Mouse (Mus musculus) lung, adult 18-20 months (tissue): Measurements from ENCODE around the gene Cd46.

ENCODE experiments used
- DNase-seq, 2 experiments: peaks; one replicate each; pipeline ENCODE4 v3.0.0; 2022; ENCODE audit warnings: mixed read lengths in 2 of 2

The Cd46 gene

DNA sequence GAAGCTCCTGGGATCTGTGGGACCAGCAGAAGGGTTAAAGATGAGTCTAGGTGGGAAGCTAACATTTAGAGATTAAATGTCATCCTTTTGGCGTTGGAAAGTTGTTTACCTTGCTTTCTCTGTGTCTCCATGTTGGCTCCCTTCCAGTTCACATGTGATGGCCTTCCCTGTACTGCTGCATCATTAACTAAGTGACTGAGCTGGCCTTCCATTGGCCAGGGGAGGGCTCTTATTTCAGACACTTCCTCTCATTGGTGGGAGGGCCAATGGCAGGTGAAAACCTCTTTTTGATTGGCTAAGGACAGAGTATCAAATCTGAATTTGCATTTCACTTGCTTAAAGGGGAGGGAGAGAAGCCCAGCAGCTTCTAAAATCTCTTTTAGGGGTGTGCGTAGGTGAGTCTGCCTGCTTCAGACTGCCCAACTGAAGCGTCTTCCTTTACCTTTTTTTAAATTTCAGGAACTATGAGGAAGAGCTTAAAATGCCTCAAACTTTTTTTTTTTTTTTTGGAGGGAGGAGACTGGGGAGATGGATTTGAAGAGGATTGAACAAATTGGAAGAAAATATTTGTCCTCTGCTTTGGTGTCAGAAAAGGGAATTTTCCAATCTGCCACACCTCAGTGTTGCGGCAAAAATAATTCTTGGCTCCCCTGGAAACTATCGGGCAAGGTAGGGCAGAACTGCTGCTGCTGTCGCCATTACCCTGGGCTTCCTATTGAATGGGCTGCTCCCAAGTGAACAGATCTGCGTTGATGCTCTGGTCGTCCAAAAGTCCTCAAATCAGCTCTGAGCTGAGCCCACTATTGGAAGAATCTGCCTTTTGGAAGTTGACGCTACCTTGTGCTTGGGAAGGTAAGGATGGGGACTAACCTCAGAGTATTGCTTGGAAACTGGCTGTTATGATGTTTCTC, 73.7 kb downstream of the Cd46 start:
- peak; percentile 92 to 95 for DNase-seq

GRCm38 (mm10) chr1:195017626-195018025, 74.4 kb downstream of the Cd46 start:
- DNase-seq, result no peak

DNA sequence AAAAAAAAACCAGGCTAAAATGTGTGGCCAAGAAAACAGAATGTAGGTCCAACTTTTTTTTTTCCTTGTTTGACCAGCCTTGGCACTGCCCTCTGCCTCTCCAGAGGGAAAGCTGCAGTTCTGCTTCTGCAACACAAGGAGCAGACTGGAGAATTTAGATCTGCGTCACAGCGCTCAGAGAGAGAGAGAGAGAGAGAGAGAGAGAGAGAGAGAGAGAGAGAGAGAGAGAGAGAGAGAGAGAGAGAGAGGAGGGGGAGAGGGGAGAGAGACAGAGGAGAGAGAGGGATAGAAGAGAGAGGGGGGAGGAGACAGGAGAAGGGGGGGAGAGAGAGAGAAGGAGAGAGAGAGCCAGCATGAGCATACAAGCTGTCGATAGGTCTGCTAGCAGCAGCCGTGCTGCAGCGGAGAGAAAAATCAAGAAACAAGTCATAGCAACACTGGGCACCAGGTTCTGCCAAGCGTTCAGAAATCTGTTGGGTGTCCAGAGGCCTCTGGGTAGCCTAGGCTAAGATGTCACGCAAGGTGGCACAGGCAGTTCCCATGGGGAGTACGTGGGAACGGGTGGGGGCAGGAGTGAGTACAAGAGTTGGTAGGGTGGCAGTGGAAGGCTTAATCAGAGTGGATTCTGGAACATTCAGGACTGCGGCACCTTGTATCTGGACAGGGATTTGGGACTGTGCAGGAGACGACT, 75.1 kb downstream of the Cd46 start:
- DNase-seq, result peak; percentile 77 to 86

GRCm38 (mm10) chr1:195015281-195015680, 76.8 kb downstream of the Cd46 start:
- no peak for DNase-seq

DNA sequence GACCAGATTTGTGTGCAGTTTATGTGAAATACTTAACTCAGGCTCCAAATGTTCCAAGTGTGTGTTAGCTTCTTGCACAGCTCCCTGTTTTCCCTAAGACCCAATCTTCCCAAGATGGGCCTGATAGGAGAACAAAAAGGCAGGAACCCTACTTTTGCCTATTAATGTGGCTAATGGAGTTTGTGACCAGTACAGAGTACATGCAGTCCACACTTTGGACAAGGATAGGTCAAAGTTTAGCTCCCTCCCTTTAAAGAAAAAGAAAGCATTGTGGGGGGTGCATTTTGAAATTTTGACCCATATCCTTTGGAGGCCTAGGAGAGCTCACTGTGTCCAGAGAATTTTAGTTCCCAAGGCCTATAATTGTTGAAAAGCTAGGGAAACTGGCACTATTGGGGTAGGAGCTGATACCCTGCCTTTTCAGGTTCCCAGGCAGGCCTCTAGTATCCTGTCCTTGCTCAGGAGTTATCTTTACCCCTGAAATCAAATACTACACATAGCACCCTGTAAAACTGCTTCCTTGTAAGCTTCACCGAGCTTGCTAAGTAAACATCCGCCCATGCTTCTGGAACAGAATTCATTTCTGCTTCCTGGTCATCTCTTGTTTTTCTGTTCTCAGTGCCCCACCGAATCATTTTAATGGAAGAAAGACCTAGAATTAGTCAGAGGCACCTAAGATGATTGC, 77.7 kb downstream of the Cd46 start:
- no peak for DNase-seq

GRCm38 (mm10) chr1:195012531-195012930, 79.5 kb downstream of the Cd46 start:
- peak; percentile 37 to 58 for DNase-seq

GRCm38 (mm10) chr1:195006267-195006666, 85.8 kb downstream of the Cd46 start:
- DNase-seq, result no peak

- DNase-seq, result no peak
Measured at GRCm38 (mm10) chr1:195004194-195004593, 87.9 kb downstream of the Cd46 start.

DNA sequence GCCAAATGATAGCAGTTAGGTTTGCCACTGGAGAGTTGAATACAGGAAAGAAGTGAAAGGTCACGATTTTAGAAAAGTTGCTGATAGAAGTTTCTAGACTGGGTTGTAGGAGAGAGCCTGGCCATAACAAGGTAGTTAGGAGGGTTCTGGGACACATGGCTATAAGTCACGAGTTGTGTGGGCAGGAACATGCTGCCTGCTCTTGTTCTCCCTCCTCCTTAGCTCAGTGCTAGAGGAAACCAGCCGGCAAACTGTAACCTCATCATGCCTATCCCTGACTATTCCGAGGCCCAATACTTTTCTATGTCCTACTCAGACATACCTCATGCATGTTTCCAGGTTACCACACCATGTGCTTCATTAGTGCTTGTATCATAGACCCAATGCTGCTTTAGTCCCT, 88.7 kb downstream of the Cd46 start:
- no peak for DNase-seq

- DNase-seq, result no peak
Measured at GRCm38 (mm10) chr1:194998396-194998795, 93.7 kb downstream of the Cd46 start.

GRCm38 (mm10) chr1:194995196-194995595, 96.9 kb downstream of the Cd46 start:
- peak; percentile 84 to 88 for DNase-seq

- DNase-seq, result no peak
Measured at GRCm38 (mm10) chr1:194994262-194994661, 97.8 kb downstream of the Cd46 start.

GRCm38 (mm10) chr1:194993409-194993988, 98.5 kb downstream of the Cd46 start:
- DNase-seq, result no peak

GRCm38 (mm10) chr1:194992589-194993317, 99.3 kb downstream of the Cd46 start:
- DNase-seq, result no peak

DNA sequence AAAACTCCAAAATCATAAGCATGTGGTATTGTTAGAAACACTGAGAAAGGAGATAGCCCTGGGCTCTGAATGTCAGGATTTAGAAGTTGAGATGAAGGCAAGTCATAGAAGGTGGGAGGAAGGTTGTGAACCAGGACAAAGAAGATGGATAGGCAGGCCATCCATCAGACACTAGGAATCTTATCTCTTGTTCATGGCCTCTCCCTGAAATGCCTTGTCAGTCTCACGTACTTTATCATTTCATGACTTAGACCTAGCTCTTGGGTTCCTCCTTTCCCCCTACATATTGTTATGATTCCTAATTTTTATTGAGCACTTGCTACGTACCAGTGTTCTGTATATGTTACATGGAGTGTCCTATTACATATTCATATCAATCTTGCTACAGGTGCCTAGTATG, 100.4 kb downstream of the Cd46 start:
- DNase-seq, result no peak

GRCm38 (mm10) chr1:194990976-194991375, 101.1 kb downstream of the Cd46 start:
- DNase-seq, result no peak

- DNase-seq, result no peak
Measured at GRCm38 (mm10) chr1:194989024-194989423, 103.0 kb downstream of the Cd46 start.
